Mouse (Mus musculus): ENCODE measurements at regions not wholly inside any gene's neighbourhood (a gene's known extent, or its start where the extent isn't known, plus 50 kb on each side); places are given as distances from the start of the nearest gene placed in this dataset.
"Not testable (repeated sequence)": the region's sequence is repeated elsewhere in the genome, so short reads cannot be mapped to it uniquely, and the experiment has no call there.

GRCm38 (mm10) chr4:3497392-3497791 is 312.2 kb upstream of the Vmn1r3 start:
- not testable (repeated sequence) for DNase-seq

DNA sequence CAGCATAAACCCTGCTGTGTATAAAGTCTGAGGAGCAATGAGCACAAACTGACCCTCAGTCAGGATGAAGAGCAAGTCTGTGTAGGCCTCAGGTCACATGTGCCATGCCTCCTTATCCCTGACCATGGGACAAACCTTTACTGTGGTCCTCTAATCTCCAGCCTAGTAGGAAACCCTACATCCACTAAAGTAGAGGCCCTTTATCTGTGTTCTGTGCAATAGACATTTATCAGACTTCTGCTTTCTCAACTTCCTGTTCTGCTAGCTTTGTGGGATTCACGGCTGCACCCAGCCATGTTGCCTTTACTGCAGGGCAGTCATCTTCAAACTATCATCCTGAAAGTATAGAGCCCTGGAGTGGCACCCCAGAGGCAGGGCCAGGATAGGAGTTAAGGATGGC is 310.8 kb upstream of the Vmn1r3 start:
- DNase-seq = not testable (repeated sequence)

DNA sequence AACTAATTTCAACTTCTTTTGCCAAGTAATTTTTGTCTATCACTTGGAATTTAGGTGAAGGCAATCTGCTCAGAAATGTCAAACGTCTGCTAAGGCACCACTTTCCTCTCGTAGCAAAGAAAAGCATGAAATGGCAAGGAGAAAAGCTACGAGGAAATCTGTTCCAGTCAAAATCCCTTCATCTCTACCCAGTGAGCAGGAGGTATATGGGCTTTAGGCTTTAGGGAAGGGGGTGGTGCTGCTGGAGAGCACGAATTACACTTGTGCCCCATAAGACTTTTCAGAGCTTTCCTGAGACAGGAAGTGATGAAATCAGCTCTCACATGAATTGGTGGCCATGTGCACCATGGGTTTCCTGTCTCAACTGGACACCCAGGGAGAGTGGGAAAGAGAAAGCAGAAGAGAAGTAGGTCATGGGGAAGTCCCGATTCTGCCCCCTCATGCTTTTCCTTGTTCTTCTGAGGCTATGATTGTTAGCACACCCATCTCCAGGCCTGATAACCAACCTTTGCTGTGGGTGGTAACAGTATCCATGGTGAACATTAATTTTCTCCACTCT is 309.0 kb upstream of the Vmn1r3 start:
- DNase-seq = not testable (repeated sequence)

DNA sequence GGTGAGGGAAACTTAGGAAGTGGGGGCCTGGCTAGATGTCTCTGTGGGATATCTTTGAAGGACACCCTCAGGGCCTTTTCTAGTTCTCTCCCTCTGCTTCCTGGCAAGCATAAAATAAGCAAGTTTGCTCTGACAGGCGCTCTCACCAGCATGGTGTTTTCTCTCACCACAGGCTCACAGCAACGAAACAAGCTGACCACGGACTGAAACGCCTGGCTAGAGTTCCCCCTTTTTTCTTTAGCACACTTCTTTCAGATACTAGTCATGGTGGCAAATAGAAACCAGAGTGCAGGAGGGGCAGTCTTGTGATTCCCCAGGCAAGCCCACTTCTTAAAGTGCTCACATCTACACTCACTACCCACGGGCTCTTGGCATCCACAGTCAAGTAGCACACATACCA is 305.7 kb upstream of the Vmn1r3 start:
- not testable (repeated sequence) for DNase-seq

DNA sequence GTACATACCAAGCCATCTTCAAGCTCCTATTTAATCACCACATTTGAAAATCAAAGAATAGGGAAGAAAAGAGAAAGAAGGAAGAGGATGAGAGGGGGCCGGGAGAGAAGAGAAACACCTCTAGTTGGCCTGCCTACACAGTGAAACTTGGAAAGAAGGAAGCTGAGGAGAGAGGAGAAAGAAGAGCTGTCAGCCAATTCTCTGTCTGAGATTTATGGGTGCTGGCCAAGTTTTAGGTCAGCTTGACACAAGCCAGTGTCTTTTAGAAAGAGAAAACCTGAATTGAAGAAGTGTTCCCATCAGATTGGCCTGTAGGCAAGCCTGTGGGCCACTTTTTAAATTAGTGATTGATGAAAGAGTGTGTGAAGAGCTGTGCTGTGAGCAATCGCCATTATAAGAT is 296.9 kb upstream of the Vmn1r3 start:
- DNase-seq = no peak

GRCm38 (mm10) chr4:3456773-3457172 is 271.6 kb upstream of the Vmn1r3 start:
- DNase-seq = no peak

DNA sequence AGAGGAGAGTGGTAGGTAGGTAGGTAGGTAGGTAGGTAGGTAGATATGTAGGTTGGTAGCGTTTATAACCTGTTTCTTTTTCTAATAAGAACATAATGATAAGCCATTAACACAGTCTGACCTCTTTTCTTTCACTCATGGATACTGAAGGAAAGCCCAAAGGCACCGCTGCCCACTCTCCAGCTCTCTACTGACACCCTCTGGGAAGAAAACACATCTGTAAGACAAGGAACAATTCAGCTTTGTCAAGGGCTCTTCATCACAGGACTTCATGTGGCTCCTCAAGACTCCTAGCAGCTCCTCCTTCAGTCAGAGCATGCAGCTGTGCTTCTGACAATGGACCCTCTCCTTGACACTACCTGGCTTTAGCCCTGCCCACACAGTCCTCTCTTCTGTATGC is 252.2 kb upstream of the Vmn1r3 start:
- DNase-seq = not testable (repeated sequence)

GRCm38 (mm10) chr4:3427968-3428367 is 242.8 kb upstream of the Vmn1r3 start:
- no peak for DNase-seq

- peak; percentile 63 for DNase-seq
Observed at GRCm38 (mm10) chr4:3419920-3420499, 234.9 kb upstream of the Vmn1r3 start.

- DNase-seq = peak; percentile 1
Observed at GRCm38 (mm10) chr4:3416670-3417069, 231.5 kb upstream of the Vmn1r3 start.

DNA sequence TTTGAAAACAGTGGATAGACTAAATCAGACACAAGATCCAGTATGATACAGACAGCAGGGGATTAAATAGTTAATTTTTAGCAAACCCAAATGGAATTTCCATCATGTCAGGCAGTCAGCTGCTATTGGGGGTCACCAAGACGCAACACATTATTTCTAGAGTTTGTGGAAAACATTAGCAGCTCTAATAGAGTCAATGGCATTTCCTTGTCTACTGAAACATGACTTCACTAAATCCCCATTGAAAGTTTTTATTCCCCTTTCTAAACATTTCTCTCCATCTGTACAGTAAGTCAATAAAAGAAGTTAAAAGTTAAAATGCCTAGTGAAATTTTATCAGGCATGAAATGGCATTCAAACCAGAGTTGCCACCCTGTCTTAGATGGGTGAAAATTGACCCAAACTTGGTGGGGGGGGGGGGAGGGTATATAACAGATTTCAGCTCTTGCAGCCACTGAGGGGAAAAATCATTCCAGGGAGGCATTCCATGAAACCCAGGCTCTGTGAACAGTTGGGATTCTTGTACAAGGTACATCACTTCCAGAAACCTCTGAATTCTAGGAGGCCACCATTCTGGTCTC is 229.4 kb upstream of the Vmn1r3 start:
- DNase-seq = not testable (repeated sequence)

DNA sequence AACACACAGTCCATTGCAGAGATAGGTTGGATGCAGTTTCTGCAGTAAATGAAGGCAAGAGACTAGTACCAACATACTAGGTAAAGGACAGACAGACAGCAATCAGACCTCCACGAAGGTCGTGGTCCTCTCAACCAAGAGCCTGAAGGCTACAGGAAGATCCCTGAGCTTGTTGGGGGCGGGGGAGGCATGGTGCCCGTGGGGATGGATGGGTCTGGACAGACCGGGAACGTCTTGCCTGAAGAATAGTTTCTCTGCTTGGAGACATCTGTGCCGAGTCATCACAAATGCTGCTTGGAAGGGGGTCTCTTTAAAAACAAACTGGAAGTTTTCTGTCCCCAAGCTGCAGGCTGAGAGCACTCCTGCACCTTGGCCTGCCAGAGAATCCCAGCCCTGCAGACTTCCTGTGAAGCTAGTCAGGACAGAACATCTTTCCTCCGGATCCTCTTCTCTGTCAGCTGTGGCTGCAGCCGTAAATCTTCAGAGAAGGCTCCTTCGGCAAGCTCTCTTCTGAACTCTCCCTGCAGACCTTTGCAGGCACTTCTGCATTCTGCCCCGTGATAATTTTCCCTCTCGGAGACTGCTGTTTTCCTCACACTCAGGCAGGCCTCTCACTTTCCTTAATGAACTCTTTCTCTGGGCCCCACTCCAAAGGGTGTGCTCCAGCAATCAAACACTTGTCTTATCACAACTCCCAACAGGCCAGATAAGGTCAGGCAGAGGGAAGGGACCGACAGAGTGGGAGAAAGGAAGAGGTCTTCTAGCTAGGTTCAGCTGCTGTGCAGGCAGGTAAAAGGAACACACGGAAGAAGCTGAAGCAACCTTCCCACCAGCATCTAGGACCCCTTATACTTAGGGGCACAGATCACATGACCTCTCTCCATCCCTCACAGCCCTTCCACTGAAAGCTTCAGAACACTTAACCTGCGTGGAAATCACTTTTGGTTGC is 228.6 kb upstream of the Vmn1r3 start:
- DNase-seq = no peak

DNA sequence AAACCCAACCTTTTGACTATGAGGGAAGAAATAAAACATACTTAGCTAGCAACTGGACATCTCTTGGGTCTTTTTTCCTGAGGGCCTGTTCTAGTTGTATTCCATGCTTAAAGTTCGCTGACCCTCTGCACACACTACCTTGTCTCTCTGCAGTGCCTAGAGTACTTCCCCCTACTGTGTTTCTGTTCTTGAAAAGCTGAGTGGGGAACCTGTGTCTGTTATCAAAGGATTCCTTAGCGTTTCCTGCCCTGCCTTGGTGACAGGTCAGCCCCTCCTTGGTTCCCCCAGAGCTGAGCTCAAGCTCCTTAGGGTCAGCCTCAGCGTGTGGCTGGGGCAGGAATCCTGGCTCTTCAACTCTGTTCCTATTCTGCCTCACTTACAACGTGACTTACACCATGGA is 227.2 kb upstream of the Vmn1r3 start:
- DNase-seq = not testable (repeated sequence)

GRCm38 (mm10) chr4:3402856-3403255 is 217.7 kb upstream of the Vmn1r3 start:
- DNase-seq = not testable (repeated sequence)

GRCm38 (mm10) chr4:3401766-3402165 is 216.6 kb upstream of the Vmn1r3 start:
- not testable (repeated sequence) for DNase-seq

DNA sequence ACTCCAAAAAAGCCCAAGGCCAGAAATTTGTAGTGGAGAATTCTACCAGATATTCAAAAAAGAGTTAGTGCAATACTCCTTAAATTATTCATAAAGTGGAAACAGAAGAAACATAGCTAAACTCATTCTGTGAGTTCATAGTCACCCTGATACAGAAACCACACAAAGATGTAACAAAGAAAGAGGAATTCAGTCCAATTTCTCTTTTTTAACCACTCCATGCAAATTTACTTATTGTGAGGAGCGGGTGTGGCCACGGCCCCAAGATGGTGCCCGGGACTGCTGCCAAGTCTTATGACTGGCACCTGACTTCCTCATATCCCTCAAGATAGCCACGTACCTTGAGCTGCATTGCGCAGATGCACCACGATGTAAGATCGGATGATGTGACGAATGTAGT is 206.4 kb upstream of the Vmn1r3 start:
- not testable (repeated sequence) for DNase-seq

- DNase-seq = not testable (repeated sequence)
Observed at GRCm38 (mm10) chr4:3373027-3373763, 188.0 kb upstream of the Vmn1r3 start.

- not testable (repeated sequence) for DNase-seq
Observed at GRCm38 (mm10) chr4:3368021-3368420, 182.9 kb upstream of the Vmn1r3 start.

GRCm38 (mm10) chr4:3343443-3343842 is 158.3 kb upstream of the Vmn1r3 start:
- not testable (repeated sequence) for DNase-seq

DNA sequence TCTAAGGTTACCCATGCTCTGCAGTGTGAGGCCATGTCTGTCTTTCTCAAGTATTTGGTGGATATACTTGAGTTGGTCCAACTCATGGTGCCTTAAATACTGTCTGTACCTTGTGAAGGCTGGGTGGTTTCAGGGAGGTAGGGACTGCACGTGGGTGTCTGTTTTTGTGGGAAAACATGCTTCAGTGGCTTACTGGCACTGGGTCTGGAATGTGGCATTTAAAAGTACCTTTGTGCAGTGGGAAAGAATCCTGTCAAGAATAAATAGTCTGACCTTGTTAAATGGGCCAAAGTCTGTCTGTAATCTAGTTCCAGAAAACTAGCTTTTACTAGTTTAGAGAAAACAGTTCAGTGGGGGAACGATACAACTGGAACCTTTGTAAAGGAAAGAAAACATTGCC is 157.5 kb upstream of the Vmn1r3 start:
- not testable (repeated sequence) for DNase-seq

DNA sequence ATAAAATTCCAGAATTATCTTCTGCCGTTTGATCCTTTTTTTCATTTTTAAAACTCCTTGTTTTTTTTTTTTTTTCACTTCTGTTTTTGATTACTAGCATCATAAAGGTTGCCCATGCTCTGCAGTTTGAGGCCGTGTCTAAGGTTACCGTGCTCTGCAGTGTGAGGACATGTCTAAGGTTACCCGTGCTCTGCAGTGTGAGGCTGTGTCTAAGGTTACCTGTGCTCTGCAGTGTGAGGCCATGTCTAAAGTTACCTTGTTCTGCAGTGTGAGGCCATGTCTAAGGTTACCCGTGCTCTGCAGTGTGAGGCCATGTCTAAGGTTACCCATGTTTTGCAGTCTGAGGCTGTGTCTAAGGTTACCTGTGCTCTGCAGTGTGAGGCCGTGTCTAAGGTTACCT is 157.0 kb upstream of the Vmn1r3 start:
- DNase-seq = not testable (repeated sequence)

Measured in lung, postnatal 10 days (tissue).